Mouse (Mus musculus) left cerebral cortex, adult 8-10 months (tissue): ENCODE results near the gene Tomm6. TPM values are rescaled to one million over a fixed set of nuclear protein-coding genes. Genes with fewer than 3 reads are reported as not detected.
"Not testable (repeated sequence)": the region's sequence is repeated elsewhere in the genome, so short reads cannot be mapped to it uniquely, and the experiment has no call there.

ENCODE experiments used
- DNase-seq, 2 experiments: peaks; one replicate each; pipeline ENCODE4 v3.0.0; 2022; ENCODE audit warnings: low spot score in 2 of 2
- total RNA-seq, 4 experiments: library from RNA; stranded (reverse); gene quantifications; 2 replicates each; pipeline ENCODE4 v1.2.4; 2022

The Tomm6 gene
- total RNA-seq, 4 experiments from 2014 or later, result 191 to 212 (median 201) TPM

DNA sequence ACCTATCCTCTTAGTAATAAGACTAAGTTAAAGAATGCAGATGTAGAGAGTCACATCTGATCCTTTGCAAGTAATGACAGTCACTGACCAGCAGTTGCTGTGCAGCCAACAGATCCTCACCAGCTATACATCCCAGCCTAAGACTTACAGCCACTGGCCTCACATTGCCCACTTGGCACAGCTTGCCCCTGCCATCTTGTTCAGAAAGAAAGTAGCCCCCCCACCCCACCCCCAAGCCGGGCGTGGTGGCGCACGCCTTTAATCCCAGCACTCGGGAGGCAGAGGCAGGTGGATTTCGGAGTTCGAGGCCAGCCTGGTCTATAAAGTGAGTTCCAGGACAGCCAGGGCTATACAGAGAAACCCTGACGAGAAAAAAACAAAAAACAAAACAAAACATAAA, 33.8 kb downstream of the Tomm6 start:
- not testable (repeated sequence) for DNase-seq

- no peak for DNase-seq
These were observed 36.2 kb downstream of the Tomm6 start for GRCm38 (mm10) chr17:47651953-47652352.

DNA sequence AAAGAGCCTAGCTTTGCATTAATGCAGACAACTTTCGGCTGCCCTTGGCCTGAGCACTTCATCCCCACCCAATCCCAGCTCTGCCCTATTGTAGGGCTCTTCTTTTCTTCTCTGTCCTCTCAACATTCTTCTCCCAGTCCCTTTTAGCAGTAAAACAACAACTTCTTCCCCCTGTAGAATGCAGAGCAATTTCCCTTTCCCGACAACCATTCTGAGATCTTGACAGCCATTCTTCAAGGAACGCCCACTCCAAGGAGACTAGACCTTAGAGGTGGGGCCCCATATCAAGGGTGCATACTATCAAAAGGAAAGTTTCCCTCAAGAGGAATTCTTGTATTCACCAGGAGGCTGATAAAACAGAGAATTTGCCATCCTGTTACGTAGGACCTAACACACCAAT, 39.2 kb downstream of the Tomm6 start:
- no peak for DNase-seq

- DNase-seq, result no peak
These were observed 41.5 kb downstream of the Tomm6 start for GRCm38 (mm10) chr17:47646683-47647082.

GRCm38 (mm10) chr17:47642992-47643391, 45.2 kb downstream of the Tomm6 start:
- DNase-seq, result no peak

Other genes with a start within 250 kb of the Tomm6 start
- gene Taf8, start 186.1 kb downstream of the Tomm6 start, total RNA-seq, result 10 to 100 TPM; 17.6 to 22.3 (median 19.1) TPM
- gene Ccnd3, start 183.3 kb downstream of the Tomm6 start, total RNA-seq, result 10 to 100 TPM; 28.2 to 33.4 (median 30.8) TPM
- 10 to 100 TPM; 15.7 to 19.0 (median 17.1) TPM for gene Bysl, start 76.9 kb downstream of the Tomm6 start, total RNA-seq
- 10 to 100 TPM; 26.3 to 34.7 (median 27.2) TPM for gene Med20, start 76.8 kb downstream of the Tomm6 start, total RNA-seq
- 1 to 10 TPM; 3.8 to 9.6 (median 6.6) TPM for gene Gm20517, start 76.8 kb downstream of the Tomm6 start, total RNA-seq
- 10 to 100 TPM; 10.2 to 13.4 (median 11.6) TPM for gene Usp49, start 57.7 kb downstream of the Tomm6 start, total RNA-seq
- gene Frs3, start 644 bp upstream of the Tomm6 start, total RNA-seq, result 10 to 100 TPM; 27.3 to 37.3 (median 33.4) TPM
- 1 to 10 TPM; 2.4 to 4.9 (median 4.1) TPM for gene Gm21981, start 6.1 kb upstream of the Tomm6 start, total RNA-seq
- 1 to 10 TPM; 1.8 to 5.2 (median 4.3) TPM for gene Prickle4, start 6.3 kb upstream of the Tomm6 start, total RNA-seq
- not detected for gene Pgc, start 38.5 kb upstream of the Tomm6 start, total RNA-seq
- 10 to 100 TPM; 12.3 to 17.8 (median 15.1) TPM for gene Tfeb, start 48.6 kb upstream of the Tomm6 start, total RNA-seq
- gene Mdfi, start 146.3 kb upstream of the Tomm6 start, total RNA-seq, result 1 to 10 TPM in 1 of 4 experiments, under 1 TPM in 3; 0.43 to 1.2 (median 0.58) TPM
- gene Foxp4, start 236.3 kb upstream of the Tomm6 start, total RNA-seq, result 10 to 100 TPM; 39.9 to 63.6 (median 49.6) TPM